Mouse (Mus musculus) forebrain, embryonic 16.5 days (tissue): ENCODE measurements at regions not wholly inside any gene's neighbourhood (a gene's known extent, or its start where the extent isn't known, plus 50 kb on each side); places are given as distances from the start of the nearest gene placed in this dataset.
"Not testable (repeated sequence)": the region's sequence is repeated elsewhere in the genome, so short reads cannot be mapped to it uniquely, and the experiment has no call there.

Experiments
- ATAC-seq: fragments of 200-750 bp; cut with Nextera tagmentation; 2 replicates; pipeline ENCODE4 v1.8.0; 2017; ENCODE audit warnings: mild to moderate bottlenecking, moderate library complexity
- H3K27ac ChIP-seq: fragments of 300-500 bp; sonication (generic); 2 replicates; pipeline ENCODE4 v1.5.1; 2014; ENCODE audit warnings: low read length, control low read depth
- H3K27me3 ChIP-seq: fragments of 300-500 bp; sonication (generic); replicated peaks from 2 replicates; pipeline ENCODE4 v1.6.1; 2014; ENCODE audit warnings: low read length; ENCODE audit not compliant: control insufficient read depth, insufficient read depth
- H3K36me3 ChIP-seq: fragments of 300-500 bp; sonication (generic); 2 replicates; pipeline ENCODE4 v1.6.1; 2014; ENCODE audit not compliant: control insufficient read depth, insufficient read depth
- H3K4me1 ChIP-seq: fragments of 300-500 bp; sonication (generic); replicated peaks from 2 replicates; pipeline ENCODE4 v1.6.1; 2014; ENCODE audit warnings: low read length; ENCODE audit not compliant: control insufficient read depth, insufficient read depth
- H3K4me2 ChIP-seq: fragments of 300-500 bp; sonication (generic); 2 replicates; pipeline ENCODE4 v1.6.1; 2014; ENCODE audit warnings: mild to moderate bottlenecking, low read length, control low read depth
- H3K4me3 ChIP-seq: fragments of 300-500 bp; sonication (generic); replicated peaks from 2 replicates; pipeline ENCODE4 v1.5.1; 2014; ENCODE audit warnings: mild to moderate bottlenecking, low read length, control low read depth
- H3K9ac ChIP-seq: fragments of 300-500 bp; sonication (generic); replicated peaks from 2 replicates; pipeline ENCODE4 v1.6.1; 2014; ENCODE audit warnings: low read depth, low read length, control low read depth
- H3K9me3 ChIP-seq: fragments of 300-500 bp; sonication (generic); 2 replicates; pipeline ENCODE4 v1.6.1; 2016; ENCODE audit warnings: low read length; ENCODE audit not compliant: control insufficient read depth
- WGBS: fragments of 180-500 bp; shearing (Covaris S2); extraction: QIAGEN DNeasy Blood & Tissue Kit; methylation state at CpG from one replicate; pipeline ENCODE4 v1.1.7; 2014; 5-methylcytosine and 5-hydroxymethylcytosine counted together

DNA sequence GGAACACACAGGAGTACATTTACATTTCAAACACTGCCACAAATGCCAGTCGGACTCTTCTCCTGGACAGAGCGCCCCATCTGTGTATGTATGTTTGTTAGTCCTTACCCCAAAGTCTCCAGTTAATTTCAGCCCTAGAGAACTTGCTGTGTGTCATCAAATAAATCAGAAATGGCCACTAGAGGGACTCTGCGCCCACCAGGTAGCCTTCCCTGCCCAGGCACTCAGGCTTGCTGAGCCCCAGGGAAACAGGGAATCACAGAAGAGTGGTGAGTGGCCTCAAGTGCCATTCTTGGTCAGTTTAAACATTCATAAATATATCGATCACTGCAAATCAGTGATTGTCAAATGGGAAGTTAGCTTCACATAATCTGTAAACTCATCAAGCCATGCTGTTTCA, 102.8 kb upstream of the Ube2dnl1 start:
- WGBS, result 81% methylated on average over 3 of the region's 4 CpGs
- H3K27ac ChIP-seq, H3K27me3 ChIP-seq, H3K36me3 ChIP-seq, H3K9ac ChIP-seq, H3K4me3 ChIP-seq, H3K4me2 ChIP-seq, H3K9me3 ChIP-seq, H3K4me1 ChIP-seq: not testable (repeated sequence)
- peak; percentile 50; the same call in 1 of the 2 replicates for ATAC-seq

DNA sequence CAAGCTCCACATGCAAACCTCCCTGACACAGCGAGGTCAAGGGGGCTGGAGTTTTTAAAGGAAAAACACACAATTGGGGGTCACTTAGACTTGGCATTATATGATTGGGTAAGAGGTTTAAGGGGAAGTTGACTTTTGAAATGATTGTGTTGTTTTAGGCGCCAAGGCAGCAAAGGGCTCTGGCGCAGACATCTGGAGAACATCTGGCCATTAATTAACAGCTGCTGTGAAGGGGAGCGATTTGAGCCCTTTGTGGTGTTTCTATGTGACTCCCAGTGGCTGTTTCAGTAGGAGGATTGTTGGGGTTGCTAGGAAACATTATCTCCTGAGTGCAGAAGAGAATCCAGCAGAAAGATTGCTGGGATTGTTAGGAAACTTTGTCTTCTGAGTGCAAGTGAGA, 88.5 kb upstream of the Ube2dnl1 start:
- H3K9ac ChIP-seq, result no peak overlapping the region
- no peak overlapping the region for H3K27ac ChIP-seq
- H3K36me3 ChIP-seq, result no peaks in the 10 kb centered on the region
- no peak overlapping the region for H3K4me3 ChIP-seq
- H3K4me1 ChIP-seq, result no peaks in the 10 kb centered on the region
- WGBS, result 59% methylated on average over 4 of the region's 4 CpGs
- H3K27me3 ChIP-seq, result no peaks in the 10 kb centered on the region
- H3K4me2 ChIP-seq, result no peak overlapping the region
- ATAC-seq, result no peak
- no peaks in the 10 kb centered on the region for H3K9me3 ChIP-seq

- Histone ChIP-seq H3K4me1 (no peaks in the 10 kb centered on the region), H3K9me3 (no peaks in the 10 kb centered on the region), H3K27ac (no peak overlapping the region), H3K9ac (no peak overlapping the region), H3K27me3 (no peaks in the 10 kb centered on the region), H3K4me3 (no peak overlapping the region), H3K4me2 (no peak overlapping the region), H3K36me3 (no peaks in the 10 kb centered on the region)
- WGBS, result 78% methylated on average over 3 of the region's 3 CpGs
- ATAC-seq, result no peak
Observed at GRCm38 (mm10) chrX:114836906-114837305, 67.9 kb upstream of the Ube2dnl1 start.

DNA sequence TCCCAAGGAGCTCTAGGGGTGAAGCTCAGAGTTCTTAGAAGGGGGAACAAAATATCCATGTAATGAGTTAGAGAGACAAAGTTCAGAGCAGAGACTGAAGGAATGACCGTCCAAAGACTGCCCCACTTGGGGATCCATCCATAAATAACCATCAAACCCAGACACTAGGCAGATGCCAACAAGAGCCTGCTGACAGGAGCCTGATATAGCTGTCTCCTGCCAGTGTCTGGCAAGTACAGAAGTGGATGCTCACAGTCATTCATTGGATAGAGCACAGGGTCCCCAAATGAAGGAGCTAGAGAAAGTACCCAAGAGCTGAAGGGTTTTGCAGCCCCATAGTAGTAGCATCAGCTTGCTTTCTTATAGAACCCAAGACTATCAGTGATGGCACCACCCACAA, 61.3 kb upstream of the Ube2dnl1 start:
- WGBS, result 83% methylated on average over 1 of the region's 1 CpGs

More for the DNA sequence above, 61.3 kb upstream of the Ube2dnl1 start:
- no peaks in the 10 kb centered on the region for H3K4me1 ChIP-seq
- no peak overlapping the region for H3K27ac ChIP-seq
- H3K9ac ChIP-seq, result no peak overlapping the region
- no peaks in the 10 kb centered on the region for H3K9me3 ChIP-seq
- no peak overlapping the region for H3K4me3 ChIP-seq
- no peaks in the 10 kb centered on the region for H3K36me3 ChIP-seq
- H3K4me2 ChIP-seq, result no peak overlapping the region
- no peak for ATAC-seq
- no peaks in the 10 kb centered on the region for H3K27me3 ChIP-seq
